Comparison of ENCODE assay signal across 22 mouse cellular contexts in the genomic region with DNA sequence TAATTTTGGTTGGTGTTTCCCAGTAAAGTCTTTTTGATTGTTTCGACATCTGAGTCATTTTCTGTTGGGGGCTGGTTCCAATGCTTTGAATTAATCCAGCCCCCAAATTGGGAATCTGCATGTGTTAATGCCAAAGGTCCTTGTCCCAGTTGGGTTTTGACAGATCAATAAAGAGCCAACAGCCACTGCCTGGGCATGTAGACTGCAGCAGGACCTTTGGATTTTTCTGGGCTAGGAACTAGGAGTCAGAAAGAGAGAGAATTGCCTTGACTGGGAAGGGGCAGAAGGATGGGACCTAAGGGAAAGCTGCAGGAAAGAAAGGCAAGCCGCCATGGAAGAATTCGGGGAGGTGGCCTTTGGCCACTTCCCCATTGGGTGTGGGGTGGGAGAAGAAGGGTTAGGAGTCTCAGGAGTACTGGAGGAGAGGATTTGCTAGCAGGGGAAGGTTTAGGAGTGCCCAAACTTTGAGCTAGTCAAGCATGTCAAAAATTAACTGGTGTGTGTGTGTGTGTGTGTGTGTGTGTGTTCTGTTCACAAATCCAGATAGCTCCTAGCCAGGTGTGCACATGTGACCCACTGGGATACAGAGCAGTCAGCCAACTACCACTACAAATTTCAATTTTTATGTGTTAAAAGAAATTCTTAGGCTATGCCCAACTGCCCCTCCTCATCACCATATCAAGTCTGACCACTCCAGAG. TPM values are rescaled to one million over a fixed set of nuclear protein-coding genes. Genes with fewer than 3 reads are reported as not detected.
A peak's percentile ranks its signal among the peaks of the same experiment; 100 is the strongest.
DNase-seq lines count a peak whose midpoint lies in the region; ATAC-seq and TF ChIP-seq lines count a peak whose summit lies in the region.
"Had no signal": no experiment of that assay in that cellular context is flagged by ENCODE, and none has a peak within 500 bp of the region (broad histone marks: within the 10 kb centered on the region; RNA-seq: fewer than 3 reads in every experiment).

No protein-coding gene starts in this region.

- TF ChIP-seq CTCF in liver, adult 2 months (IDR thresholded peaks at IDR 0.05; ENCODE audit: low read depth, low read length) = no peak
- TF ChIP-seq CTCF in liver, postnatal 0 days (IDR thresholded peaks at IDR 0.05; ENCODE audit: low read depth) = no peak

- H3K4me2 ChIP-seq in liver, embryonic 12.5 days = no peak overlapping the region
- 0 out of 2 replicates have a peak overlapping the region, but pooled peaks have one; percentile 18 for H3K4me2 ChIP-seq in liver, postnatal 0 days (ENCODE audit: low read depth, low read length)
- H3K4me2 ChIP-seq in liver, embryonic 11.5 days = no peak overlapping the region

- no peak for TF ChIP-seq EP300 in liver, postnatal 0 days (IDR thresholded peaks at IDR 0.05; ENCODE audit: low read depth)

- no peaks in the 10 kb centered on the region for H3K9me3 ChIP-seq in liver, embryonic 12.5 days (replicated peaks)
- no peaks in the 10 kb centered on the region for H3K9me3 ChIP-seq in liver, postnatal 0 days (ENCODE audit: low read length)
- no peaks in the 10 kb centered on the region for H3K9me3 ChIP-seq in liver, embryonic 11.5 days (ENCODE audit: control insufficient read depth, low read length)
- H3K9me3 ChIP-seq in megakaryocyte, embryonic 14.5 days = no peaks in the 10 kb centered on the region
- H3K9me3 ChIP-seq: G1E had no signal

- no peaks in the 10 kb centered on the region for H3K27me3 ChIP-seq in liver, adult 2 months (ENCODE audit: control insufficient read depth, insufficient read depth, low read length)
- no peaks in the 10 kb centered on the region for H3K27me3 ChIP-seq in liver, embryonic 12.5 days (replicated peaks)
- H3K27me3 ChIP-seq in liver, postnatal 0 days (ENCODE audit: insufficient read depth, low read length) = no peaks in the 10 kb centered on the region
- H3K27me3 ChIP-seq in liver, embryonic 11.5 days (replicated peaks; ENCODE audit: control insufficient read depth, insufficient read depth, low read length) = no peaks in the 10 kb centered on the region
- no peaks in the 10 kb centered on the region for H3K27me3 ChIP-seq in megakaryocyte, embryonic 14.5 days (replicated peaks)
- H3K27me3 ChIP-seq: CH12.LX, Patski had no signal

- peaks cover 10% of the 10 kb centered on the region for H3K4me1 ChIP-seq in liver, adult 2 months (ENCODE audit: control insufficient read depth, insufficient read depth, low read length)
- H3K4me1 ChIP-seq in liver, embryonic 12.5 days = no peaks in the 10 kb centered on the region; the same call in 1 of the 2 replicates
- peaks cover 6% of the 10 kb centered on the region; the same call in 1 of the 2 replicates for H3K4me1 ChIP-seq in liver, postnatal 0 days (ENCODE audit: insufficient read depth)
- no peaks in the 10 kb centered on the region for H3K4me1 ChIP-seq in liver, embryonic 11.5 days (replicated peaks; ENCODE audit: control insufficient read depth, insufficient read depth, low read length)
- H3K4me1 ChIP-seq in megakaryocyte, embryonic 14.5 days = peaks cover 57% of the 10 kb centered on the region

- H3K9ac ChIP-seq in liver, adult 2 months (ENCODE audit: low read depth, low read length) = peak overlapping the region; percentile 50; the same call in 1 of the 2 replicates
- H3K9ac ChIP-seq in liver, embryonic 12.5 days = no peak overlapping the region
- no peak overlapping the region for H3K9ac ChIP-seq in liver, postnatal 0 days (replicated peaks)
- H3K9ac ChIP-seq in liver, embryonic 11.5 days (ENCODE audit: low read depth, low read length) = no peak overlapping the region

- no peaks in the 10 kb centered on the region for H3K36me3 ChIP-seq in liver, adult 2 months (ENCODE audit: control insufficient read depth, insufficient read depth, low read length)
- no peaks in the 10 kb centered on the region for H3K36me3 ChIP-seq in liver, embryonic 12.5 days
- no peaks in the 10 kb centered on the region for H3K36me3 ChIP-seq in liver, postnatal 0 days (replicated peaks; ENCODE audit: insufficient read depth, low read length)
- H3K36me3 ChIP-seq in liver, embryonic 11.5 days (ENCODE audit: control insufficient read depth, insufficient read depth, low read length) = no peaks in the 10 kb centered on the region
- no peaks in the 10 kb centered on the region for H3K36me3 ChIP-seq in megakaryocyte, embryonic 14.5 days (replicated peaks; ENCODE audit: low read length)
- H3K36me3 ChIP-seq: G1E had no signal

- 29% methylated on average over 3 of the region's 3 CpGs for WGBS in liver, adult 2 months
- 67% methylated on average over 3 of the region's 3 CpGs for WGBS in liver, embryonic 12.5 days (ENCODE audit: insufficient replicate concordance)
- WGBS in liver, postnatal 0 days (ENCODE audit: insufficient replicate concordance) = 82% methylated on average over 3 of the region's 3 CpGs
- 85% methylated on average over 3 of the region's 3 CpGs for WGBS in liver, embryonic 11.5 days

- ATAC-seq in liver, embryonic 12.5 days = no peak
- ATAC-seq in liver, postnatal 0 days = peak; percentile 76
- no peak for ATAC-seq in liver, embryonic 11.5 days (replicated peaks; ENCODE audit: low FRiP score)
- no peak for ATAC-seq in megakaryocyte, adult 5-6 weeks (ENCODE audit: poor library complexity, severe bottlenecking)
- ATAC-seq: activated CD4-positive, CD25-positive, alpha-beta regulatory T cell, adult 4 months; CD4-positive, CD25-positive, alpha-beta regulatory T cell, adult 4 months; Patski had no signal

- H3K79me2 ChIP-seq in liver, adult 2 months (ENCODE audit: control insufficient read depth, insufficient read depth, low read length) = no peaks in the 10 kb centered on the region

- H3K4me3 ChIP-seq in liver, adult 2 months (ENCODE audit: insufficient read depth, low read depth, low read length) = no peak overlapping the region
- H3K4me3 ChIP-seq in liver, embryonic 12.5 days = no peak overlapping the region
- H3K4me3 ChIP-seq in liver, postnatal 0 days (ENCODE audit: low read depth, low read length) = no peak overlapping the region
- no peak overlapping the region for H3K4me3 ChIP-seq in liver, embryonic 11.5 days (ENCODE audit: low read depth, low read length)
- H3K4me3 ChIP-seq in megakaryocyte, embryonic 14.5 days (replicated peaks) = peak overlapping the region; percentile 28

- peak overlapping the region; percentile 99 for H3K27ac ChIP-seq in liver, adult 2 months (replicated peaks; ENCODE audit: insufficient read depth, low read depth, low read length)
- no peak overlapping the region for H3K27ac ChIP-seq in liver, embryonic 12.5 days
- H3K27ac ChIP-seq in liver, postnatal 0 days (ENCODE audit: low read depth) = peak overlapping the region; percentile 31; the same call in 1 of the 2 replicates
- H3K27ac ChIP-seq in liver, embryonic 11.5 days (ENCODE audit: low read depth, low read length) = no peak overlapping the region

- peak; percentile 91 for DNase-seq in liver, adult 2 months (ENCODE audit: extremely low read depth, low read depth, low spot score)
- peak; percentile 17 for DNase-seq in liver, postnatal 0 days
- no peak for DNase-seq in liver, embryonic 11.5 days (ENCODE audit: low spot score)
- DNase-seq: adrenal gland, adult 2 months; adrenal gland, adult 8-10 months; adrenal gland, postnatal 10 days; adrenal gland, postnatal 14 days; adrenal gland, postnatal 25 days; adrenal gland, postnatal 36 days; B cell, adult 2 months; cerebellum, adult 11 months; cerebellum, adult 11-12 months; cerebellum, adult 18-20 months had no signal

- TF ChIP-seq POLR2A in liver, adult 2 months (IDR thresholded peaks at IDR 0.05; ENCODE audit: extremely low read depth, insufficient read depth, low read length) = no peak

RNA-seq across cellular contexts. Expression of a gene that starts 51.0 kb away (rescaled TPM):
- total RNA-seq in liver, adult 2 months (2014; rRNA removed) = 7.9 and 8.8 TPM in 2 replicates
- 3.1 and 3.2 TPM in 2 replicates for polyA plus RNA-seq in liver, adult 2 months (2012; rRNA removed)
- 0.29 and 0.42 TPM in 2 replicates for polyA plus RNA-seq in liver, embryonic 12.5 days (2016; fragmentation: Nextera tagmentation; extraction: Ambion mirVana)
- 0.60 and 0.66 TPM in 2 replicates for polyA plus RNA-seq in liver, postnatal 0 days (2015; fragmentation: Nextera tagmentation; extraction: Ambion mirVana)
- polyA plus RNA-seq in liver, embryonic 11.5 days (2014; fragmentation: Nextera tagmentation; extraction: Ambion mirVana) = 0.48 and 1.3 TPM in 2 replicates
- 0.51 and 0.68 TPM in 2 replicates for polyA plus RNA-seq in megakaryocyte, embryonic 14.5 days (2012; ENCODE audit: insufficient read depth, low replicate concordance)
- total RNA-seq in megakaryocyte, adult 5-6 weeks (2015) = 5.2 and 7.4 TPM in 2 replicates
- 3.8 and 6.7 TPM in 2 replicates for total RNA-seq in megakaryocyte, adult 5-6 weeks (2017)
- total RNA-seq: CH12.LX, MEL had no signal
- polyA plus RNA-seq: activated CD4-positive, CD25-positive, alpha-beta regulatory T cell, adult 4 months; G1E had no signal

Comparison
In these comparisons a context has a peak if more than half of its experiments do, and no peak if none do; other contexts are left out.
1. H3K27ac ChIP-seq: peak in liver, adult 2 months (single experiment) and liver, postnatal 0 days (single experiment); none in liver, embryonic 12.5 days (single experiment) and liver, embryonic 11.5 days (single experiment).